Mouse (Mus musculus): ENCODE measurements around the gene Gm20388. TPM values are rescaled to one million over a fixed set of nuclear protein-coding genes. Genes with fewer than 3 reads are reported as not detected.

Gene Gm20388
- total RNA-seq, 2 experiments from 2014 or later: 1.3 to 8.5 TPM

DNA sequence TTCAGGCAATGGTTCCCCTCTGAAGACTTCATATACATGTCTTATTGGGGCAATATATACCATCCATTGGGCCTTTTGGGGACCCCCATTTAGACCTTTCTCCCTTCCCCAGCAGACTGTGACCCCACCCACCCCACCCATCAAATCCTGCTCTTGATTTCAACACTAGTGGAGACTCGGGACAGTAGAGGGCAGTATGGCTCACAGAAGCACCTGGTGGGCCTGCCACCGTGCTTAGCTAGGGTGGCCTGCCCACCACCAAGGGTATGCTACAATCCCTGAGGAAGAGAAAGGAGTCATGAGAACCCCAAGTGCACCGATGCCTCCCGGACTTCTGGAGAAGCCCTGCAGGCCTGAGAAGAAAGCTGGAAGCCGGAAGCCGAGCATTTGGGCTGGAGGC is 2428.2 kb downstream of the Gm20388 start:
- DNase-seq (ENCODE audit: low spot score in 2 of 2): no peak

DNA sequence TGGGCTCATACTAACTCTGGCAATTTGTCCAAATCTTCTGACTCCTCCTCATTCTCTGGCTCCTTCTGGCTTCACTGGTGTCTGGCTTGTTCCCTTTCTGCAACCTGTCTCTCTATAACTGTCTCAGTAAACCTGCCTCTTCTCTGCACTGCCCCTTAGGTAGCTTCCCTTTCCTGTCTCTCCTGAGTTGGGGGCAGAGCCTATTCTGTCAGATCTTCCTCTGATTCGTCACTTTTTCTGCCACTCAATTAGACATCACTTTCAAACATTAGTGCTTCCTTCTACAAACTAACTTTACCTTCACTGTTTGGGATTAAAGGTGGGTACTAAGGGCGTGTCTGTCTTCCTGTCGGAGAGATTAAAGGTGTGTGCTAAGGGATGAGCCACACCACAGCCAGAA is 2430.1 kb downstream of the Gm20388 start:
- no peak for DNase-seq (ENCODE audit: low spot score in 2 of 2)

DNA sequence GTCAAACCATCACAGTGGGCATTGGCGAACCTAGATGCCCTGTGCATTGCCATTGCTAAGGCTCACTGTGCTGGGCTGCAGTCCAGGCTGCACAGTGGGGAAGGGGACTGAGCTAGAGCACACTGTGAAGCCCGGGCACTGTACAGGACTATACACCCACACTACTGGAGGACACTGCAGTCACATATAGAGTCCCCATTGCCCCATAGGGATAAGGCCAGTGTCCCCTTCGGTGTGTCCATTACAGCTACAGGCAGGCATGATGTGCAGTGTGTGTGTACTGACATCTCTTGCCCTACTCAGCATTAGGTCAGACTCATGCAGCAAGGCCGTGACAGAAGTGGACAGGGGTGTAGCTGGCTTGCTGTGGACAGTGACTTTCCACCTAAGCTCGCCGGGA is 2431.1 kb downstream of the Gm20388 start:
- DNase-seq (ENCODE audit: low spot score in 2 of 2): no peak

GRCm38 (mm10) chr8:122342362-122342761 is 2431.7 kb downstream of the Gm20388 start:
- no peak for DNase-seq (ENCODE audit: low spot score in 2 of 2)

DNA sequence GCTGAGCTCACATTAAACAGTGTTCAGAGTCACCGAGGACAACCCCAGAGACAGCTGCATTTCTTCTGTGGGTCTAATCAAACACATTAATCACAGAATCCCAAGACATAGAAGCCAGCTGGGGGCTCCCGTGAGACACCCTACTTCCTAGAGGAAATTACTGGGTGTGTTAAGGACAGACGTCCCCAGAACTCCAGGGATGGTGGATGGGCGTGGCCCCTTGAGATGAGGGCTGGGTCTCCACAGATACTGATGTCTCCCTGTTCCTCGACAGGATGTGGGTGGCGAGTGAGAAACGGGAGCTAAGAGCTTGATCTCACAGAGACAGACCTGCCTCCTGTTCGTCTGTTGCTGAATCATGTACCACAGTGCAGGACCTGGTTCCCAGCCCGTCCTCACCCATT is 2432.2 kb downstream of the Gm20388 start:
- no peak for DNase-seq (ENCODE audit: low spot score in 2 of 2)

DNA sequence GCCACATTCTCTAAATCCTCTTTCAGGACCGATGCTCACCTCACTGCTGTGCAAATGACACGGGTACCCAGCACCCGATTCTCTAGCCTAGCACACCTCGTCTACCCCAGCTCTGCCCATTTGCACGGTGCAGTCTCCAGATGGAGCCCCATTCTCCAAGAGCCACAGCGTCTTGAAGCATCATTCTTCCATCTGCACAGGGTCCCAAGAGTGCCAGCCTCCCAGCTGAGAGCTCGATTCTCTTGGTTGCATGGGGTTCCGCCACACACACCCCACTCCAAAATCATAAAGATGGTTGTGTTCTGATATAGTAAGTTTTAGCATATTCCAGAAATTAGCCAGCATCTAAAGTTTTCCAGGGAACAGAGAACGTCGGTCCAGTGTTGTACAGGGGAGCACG is 2432.7 kb downstream of the Gm20388 start:
- no peak for DNase-seq (ENCODE audit: low spot score in 2 of 2)

GRCm38 (mm10) chr8:122343758-122344157 is 2433.1 kb downstream of the Gm20388 start:
- no peak for DNase-seq (ENCODE audit: low spot score in 2 of 2)

DNA sequence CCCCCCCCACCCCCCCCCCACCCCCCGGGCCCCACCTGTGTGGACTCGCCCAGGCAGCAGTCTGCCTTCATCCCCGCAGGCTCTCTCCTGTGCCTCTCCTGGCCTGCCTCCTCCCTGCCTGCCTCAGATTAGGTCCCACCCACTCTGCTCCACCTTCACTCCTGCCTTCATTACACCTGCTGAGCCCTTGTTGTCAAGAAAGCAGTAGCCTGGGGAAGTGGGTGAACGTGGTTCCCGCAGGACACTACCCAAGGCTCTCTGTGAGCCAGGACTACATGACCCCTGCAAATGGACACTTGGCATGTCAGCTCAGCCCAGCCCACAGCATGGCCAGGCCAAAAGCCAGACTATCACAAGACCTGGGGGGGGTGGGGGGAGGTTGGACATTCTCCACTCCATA is 2433.6 kb downstream of the Gm20388 start:
- no peak for DNase-seq (ENCODE audit: low spot score in 2 of 2)

DNA sequence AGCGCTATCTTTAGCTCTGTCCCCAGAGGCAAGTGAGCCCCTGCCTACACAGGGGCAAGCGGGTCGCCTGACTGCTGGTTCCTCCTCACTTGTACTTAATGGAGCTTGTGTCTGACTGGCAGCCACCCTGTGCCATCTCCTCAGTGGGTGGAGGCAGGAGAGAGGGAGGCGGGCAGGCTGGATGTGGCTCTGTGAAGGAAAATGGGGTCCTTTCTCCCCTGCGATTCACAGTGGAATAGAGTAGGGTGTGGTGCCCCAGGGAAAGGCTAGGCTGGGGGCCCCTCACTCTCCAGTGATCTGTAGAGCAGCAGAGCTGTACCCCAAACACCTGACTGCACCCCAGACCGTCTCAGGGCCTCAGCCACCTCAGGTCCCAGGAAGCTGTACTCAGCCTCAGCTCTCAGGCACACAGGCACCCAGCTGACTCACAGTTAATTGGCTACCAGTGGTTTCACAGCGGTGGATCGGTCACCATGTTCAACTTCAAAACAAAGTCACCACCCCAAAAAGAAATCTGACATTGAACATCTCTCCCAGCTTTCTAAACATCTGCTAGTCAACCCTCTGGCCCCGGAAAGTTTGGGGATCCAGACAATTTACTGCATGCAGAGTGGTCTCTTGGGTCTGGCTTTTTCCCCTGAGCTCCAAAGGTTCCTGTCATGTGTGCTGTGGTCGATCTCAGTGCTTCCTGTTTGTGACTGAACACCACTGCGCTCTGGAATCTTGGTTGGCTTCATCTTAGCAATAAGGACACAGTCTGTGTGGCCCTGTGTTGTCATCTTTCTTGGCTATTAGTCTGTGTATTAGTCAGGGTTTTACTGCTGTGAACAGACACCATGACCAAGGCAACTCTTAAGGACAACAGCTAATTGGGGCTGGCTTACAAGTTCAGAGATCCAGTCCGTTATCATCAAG is 2434.8 kb downstream of the Gm20388 start:
- no peak for DNase-seq (ENCODE audit: low spot score in 2 of 2)

DNA sequence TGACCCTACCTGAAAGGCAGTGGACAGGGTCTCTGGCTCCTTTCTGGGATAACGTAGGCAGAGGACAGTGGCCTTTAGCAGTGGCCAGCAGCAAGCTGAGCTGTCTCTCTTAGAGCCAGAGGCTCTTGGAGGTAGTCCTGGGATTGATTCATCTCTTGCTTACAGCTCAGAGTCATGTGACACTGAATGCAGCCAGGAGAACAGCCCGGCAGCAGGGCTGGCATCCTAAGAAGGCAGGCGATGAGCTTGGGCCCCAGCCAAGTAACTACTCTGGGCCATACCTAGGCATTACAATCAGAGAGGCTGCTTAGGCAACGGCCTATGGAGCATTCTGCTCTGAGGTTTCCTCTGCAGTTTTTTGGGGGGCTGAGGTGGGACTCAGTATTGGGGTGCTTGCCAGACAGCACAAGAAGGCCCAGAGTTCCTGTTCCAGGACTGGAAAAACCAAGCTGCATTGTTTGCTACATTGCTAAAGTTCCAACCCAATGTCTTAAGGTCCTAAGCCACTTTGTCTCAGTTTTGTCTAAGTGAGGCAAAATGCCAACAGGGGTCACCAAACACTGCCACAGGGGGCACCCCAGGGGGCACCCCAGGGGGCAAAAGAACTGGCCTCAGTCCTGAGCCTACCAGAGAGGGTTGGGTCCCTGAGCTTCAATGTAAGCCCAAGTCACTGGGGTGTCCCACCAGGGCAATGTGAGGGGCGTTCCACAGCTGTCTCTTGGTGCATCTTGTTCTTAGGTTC is 2437.3 kb downstream of the Gm20388 start:
- DNase-seq (ENCODE audit: low spot score in 2 of 2): no peak

GRCm38 (mm10) chr8:122349357-122350297 is 2439.0 kb downstream of the Gm20388 start:
- DNase-seq (ENCODE audit: low spot score in 2 of 2): no peak

GRCm38 (mm10) chr8:122350309-122351089 is 2439.9 kb downstream of the Gm20388 start:
- DNase-seq (ENCODE audit: low spot score in 2 of 2): no peak

GRCm38 (mm10) chr8:122354157-122354556 is 2443.5 kb downstream of the Gm20388 start:
- DNase-seq (ENCODE audit: low spot score in 2 of 2): no peak

DNA sequence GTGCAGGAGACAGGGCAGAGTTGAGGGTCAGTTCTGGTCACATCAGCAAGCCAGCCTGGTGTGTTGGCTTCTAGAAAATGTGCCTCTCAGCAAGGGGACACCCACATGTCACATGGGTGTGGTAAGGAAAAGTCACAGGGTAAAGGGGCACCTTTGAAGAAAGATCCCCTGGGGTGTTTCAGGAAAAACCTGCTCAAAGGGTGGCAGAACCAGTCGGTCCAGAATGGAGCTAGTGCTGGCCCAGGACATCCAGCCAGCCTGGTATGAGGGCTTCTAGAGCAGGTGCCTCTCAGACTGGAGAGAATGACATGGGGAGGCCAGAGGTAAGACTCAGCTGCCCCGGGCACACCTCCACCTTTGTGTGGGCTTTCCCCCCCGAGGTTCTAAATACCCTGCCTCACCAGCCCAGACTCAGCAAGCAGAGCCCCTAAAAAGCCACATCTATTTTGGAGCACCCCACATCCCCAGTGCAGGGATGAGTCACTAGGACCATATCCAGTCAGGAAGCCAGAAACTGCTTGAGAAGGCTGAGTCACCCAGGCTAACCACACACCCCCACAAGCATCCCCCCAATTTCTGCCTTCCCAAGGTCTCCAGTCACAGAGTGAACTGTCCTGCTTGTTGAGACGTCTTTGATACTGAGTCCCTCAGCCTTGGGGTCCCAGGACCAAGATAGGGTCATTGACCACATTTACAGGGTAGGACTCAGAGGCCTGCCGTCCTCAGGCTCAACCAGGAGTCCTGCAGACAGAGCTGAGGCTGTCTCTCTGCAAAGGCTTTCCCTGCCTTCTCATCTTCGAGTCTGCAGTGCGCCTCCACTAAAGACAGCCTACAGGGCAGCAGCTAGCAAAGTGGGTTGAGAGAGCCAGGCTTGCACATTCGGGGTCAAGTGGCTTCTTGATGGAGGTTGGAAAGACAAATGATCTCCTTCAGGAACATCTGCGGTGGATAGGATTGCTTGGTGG is 2445.3 kb downstream of the Gm20388 start:
- DNase-seq (ENCODE audit: low spot score in 2 of 2): no peak

DNA sequence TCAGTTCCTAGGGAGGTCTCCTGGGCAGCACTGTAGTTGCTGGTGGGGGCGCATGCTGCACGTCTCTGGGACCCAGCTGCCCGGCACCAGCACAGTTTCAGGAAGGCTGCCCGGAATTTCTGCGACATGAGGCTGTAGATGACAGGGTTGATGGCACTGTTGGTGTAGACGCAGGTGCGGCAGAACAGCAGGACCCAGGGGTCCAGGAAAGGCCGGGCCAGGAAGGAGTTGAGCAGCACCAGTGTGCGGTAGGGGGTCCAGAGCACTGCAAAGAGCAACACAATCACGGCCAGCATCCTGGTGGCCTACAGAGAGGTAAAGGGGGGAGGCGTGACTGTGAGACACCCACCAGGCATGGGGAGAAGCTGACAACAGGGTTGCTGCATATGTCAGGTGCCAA is 2446.6 kb downstream of the Gm20388 start:
- no peak for DNase-seq (ENCODE audit: low spot score in 2 of 2)

DNA sequence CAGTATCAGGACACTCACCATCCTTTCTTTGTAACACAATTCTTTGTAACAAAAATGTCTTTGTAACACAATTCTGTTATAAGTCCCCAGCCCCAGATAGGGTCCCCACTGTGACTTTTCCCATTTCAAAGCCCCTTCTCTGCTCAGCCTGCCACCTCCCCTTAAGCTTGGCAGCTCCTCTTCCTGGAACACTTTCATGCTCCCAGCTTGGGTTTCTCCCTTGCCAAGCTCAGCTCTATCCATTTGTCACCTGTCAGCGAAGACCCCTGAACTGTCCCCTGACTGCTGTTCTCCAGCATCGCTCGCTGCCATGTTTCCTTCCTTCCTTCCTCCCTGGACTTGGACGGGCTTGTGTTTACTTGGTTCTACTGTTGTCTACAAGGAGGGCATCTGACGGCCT is 2447.0 kb downstream of the Gm20388 start:
- no peak for DNase-seq (ENCODE audit: low spot score in 2 of 2)

DNA sequence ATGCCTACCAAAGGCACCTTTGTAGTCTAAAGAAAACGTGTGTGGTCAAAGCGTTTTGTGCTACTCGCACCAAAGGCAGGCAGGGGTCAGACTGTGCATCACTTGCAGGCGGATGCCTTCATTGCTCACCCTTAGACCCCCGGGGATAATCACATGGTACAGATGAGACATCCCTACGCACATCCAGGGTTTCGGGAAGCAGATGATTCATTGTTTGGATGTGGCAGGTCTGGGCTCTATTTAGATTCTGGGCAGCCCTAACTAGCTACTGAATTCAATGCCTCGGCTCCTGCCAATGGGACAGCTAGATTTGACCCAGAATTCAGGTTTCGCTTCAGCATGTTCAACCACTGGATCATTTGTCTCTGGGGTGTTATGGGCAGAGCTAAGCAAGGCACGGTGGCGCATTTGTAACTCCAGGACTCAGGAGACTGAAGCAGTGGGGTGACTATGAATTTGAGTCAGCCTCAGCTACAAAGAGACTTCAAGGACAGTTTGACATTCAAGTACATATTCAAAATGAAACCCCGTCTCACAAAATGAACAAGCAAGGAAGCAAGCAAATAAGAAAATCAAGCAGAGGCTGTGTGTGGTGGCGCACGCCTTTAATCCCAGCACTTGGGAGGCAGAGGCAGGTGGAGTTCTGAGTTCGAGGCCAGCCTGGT is 2448.6 kb downstream of the Gm20388 start:
- DNase-seq (ENCODE audit: low spot score in 2 of 2): no peak

- no peak for DNase-seq (ENCODE audit: low spot score in 2 of 2)
These were observed 2450.2 kb downstream of the Gm20388 start, which contains the start of gene Trhr2 for GRCm38 (mm10) chr8:122360696-122361416. TSS of gene Trhr2 (minus strand) at chr8:122360746.

All from adrenal gland, adult 18-20 months (tissue).